Mouse (Mus musculus) R1 (cell line): ENCODE results near the gene Pdzrn3.

Experiments
- DNase-seq: peaks from one replicate; pipeline ENCODE4 v3.0.0-alpha.2; 2018; ENCODE audit warnings: low read depth, low spot score

Gene Pdzrn3

DNA sequence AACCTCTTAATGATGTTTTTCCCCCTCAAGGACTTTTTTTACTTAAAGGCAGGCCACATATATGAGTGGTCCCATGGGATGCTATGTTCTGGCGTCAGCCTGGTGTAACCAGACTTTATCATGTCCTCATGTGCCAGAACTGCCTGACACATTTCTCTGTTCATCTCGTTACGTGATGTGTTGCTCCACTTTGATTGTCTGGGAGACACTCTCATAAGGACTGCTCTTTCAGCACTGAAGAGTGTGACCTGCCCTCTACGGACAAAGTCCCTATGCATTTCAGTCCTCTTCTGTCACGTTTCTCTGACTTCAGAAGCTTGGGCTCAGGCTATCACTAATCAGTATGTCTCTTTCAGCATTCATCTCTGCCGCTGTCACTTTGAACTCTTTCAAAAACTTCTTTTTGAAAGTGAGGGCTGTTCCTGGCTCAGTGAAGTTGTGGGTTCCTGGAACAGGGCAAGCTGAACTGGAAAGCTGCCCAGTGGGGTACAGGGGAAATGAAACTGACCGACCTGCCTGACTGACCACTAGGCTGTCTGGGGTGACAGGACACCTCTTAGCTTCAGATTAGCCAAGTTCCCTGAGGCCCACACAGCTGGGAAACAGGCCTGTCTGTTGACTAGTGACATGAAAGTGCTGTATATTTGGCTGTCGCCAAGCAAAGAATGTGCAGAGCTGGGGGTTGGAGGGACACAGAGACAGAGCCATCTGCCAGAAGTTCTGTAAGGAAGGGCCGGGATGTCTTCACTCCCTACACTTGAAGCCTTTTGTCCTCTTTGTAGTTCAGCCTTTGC lies 10.7 kb downstream of the Pdzrn3 start:
- DNase-seq: no peak

DNA sequence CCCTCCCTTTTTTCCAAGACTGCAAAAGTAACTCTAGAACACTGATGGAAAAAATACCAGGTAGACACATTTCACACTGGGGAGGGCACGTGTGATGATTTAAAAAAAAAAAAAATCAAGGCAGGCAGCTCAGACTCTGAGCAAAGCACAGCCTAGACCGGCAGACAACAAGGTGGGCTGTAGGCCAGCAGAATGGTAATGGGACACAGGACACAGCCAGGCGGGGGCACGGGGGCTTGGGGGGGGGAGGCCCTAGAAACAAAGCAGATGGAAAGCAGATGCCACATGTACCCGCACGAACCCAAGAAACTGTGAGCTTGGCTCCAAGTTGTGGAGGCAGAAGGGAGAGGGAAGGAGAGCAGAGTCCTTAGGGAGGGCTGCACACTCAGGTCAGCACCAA lies 11.9 kb downstream of the Pdzrn3 start:
- DNase-seq: no peak

DNA sequence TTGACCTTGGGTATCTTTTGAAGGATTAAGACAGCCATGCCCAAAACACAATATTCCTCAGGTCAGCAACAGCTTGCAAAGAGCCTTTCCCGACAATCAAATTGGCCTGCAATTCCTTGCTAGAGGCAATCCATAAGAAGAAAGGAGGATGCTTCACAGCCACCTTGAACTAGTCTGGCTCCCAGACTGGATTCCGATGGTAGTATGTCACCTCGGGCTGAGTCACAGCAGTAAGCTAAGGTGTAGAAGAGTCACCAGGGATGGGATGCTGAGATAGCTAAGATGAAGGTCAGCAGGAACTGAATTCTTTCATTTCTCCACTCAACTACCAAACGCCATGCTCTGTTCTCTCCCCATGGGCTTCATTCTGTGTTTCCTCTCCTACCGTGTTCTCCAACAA lies 13.8 kb downstream of the Pdzrn3 start:
- DNase-seq: no peak

DNA sequence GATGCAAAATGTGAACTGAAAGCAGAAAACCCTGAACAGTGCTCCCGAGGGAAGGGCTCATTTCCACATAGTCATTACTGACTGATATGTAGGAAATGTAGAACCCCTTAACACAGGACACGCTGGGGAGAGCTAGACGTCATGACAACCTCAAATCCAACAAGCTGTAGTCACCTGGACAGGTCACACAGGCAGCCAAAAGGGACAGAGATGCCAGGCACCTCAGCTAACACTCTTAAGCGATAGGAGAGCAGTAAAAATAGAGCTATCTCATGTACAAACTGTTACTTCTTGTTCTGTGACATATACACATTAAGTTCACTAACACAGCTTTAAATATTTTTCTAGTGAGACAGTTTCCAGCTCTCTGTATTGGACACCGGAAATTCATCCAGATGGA lies 15.0 kb downstream of the Pdzrn3 start:
- no peak for DNase-seq

DNA sequence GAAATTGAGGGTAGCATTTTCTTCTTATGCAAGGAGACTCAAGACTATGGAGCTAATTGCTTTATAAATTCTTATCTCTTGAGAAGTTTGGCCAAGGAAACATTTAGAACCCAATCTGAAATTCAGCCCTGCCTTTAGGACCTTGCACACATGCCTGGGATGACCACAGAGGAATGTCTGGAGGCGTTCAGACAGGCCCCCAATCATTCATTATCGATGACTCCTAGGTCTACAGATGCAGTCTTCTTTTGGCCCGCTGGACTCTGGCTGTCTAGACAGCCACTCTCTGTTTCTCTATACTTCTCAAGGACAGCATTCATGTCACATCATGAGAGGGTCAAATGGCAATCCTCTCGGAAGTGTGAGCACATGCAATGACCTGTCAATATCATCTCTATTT lies 15.4 kb downstream of the Pdzrn3 start:
- no peak for DNase-seq

DNA sequence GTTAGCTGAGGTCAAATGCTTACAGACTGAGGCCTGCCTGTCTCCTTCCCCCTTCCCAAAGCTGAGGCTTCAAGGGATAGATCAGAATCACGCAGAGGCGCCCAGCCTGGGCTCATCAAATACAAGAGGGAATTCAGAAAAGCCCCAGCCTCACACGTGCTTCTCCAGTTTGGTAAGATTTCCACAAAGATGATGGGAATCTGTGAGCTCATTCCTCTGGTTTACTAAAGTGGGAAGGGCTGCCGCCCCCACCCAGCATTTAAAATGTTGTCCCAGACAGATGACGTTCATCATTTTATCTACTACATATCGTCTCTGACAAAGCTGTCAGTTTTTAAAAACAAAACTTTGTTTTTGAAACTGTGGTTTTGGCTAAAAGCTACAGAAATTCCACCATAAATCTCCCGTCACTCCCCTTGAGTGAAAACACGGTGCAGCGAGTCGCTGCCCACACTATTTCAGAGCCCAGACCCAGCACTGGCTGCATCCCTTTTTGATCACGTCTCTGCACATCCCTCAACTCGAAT lies 17.4 kb downstream of the Pdzrn3 start:
- DNase-seq: no peak

DNA sequence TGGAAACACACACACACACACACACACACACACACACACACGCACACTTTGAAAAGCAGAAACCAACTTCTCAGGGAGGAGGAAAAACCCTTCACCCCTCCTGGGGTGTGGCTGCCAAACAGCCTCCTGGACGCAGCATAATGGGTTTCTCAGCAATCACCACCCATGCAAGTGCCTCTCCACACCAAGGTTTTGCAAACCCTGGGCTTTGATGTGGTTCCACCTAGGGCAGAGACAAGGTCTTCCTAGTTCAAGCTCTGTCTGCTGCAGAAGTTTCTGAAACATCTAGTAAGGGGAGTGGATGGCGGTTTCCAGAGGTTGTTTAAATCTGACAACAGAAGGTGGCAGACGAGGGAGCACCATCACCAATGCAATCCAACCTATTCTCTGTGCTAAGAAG lies 18.1 kb downstream of the Pdzrn3 start:
- no peak for DNase-seq

DNA sequence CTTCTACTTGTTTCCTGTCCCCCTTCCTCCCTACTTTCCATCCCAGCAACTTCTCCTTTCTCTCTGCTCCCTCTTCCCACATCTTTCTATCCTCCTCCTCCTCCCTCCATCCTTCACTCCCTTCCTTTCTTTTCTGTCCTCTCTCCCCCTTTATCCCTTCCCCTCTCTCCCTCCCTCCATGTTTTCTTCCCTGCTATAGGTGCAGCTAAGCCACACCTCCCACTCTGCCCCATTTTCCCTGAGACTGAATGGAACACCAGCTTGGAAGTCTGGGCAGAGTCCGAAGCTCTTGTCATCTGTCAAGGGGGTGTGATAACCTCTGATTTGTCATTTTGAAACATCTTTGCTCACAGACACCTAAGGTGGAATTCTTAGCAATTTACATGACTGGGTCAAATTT lies 22.8 kb downstream of the Pdzrn3 start:
- no peak for DNase-seq

DNA sequence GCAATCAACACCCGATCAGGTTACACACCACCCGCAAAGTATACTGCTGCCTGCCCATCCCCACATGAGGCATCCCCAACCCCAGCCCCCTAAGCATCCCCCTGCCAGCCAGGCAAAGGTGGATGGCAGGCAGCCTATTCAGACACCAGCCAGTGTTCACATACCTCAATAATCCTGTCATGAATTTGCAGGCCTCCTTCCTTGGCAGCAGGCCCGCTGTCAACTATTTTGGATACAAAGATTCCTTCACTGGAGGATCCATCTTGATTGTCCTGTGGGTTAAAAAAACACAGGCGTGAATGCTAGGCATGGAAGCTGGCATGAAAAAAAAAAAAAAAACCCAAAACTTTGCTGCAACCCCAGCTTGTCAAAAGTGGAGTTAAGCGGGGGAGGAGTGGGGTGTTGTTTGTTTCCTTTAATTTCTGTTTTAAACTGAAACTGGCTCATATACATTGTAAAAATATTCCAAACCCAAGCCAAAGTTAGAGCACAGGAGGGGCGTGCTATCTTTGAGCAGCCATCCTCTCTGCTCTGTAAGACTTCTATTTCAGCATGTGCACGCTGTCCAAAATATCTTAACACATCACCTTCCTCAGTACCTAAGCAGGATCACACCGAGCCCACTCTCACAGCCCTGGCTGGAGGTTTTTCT lies 23.3 kb downstream of the Pdzrn3 start:
- DNase-seq: no peak

DNA sequence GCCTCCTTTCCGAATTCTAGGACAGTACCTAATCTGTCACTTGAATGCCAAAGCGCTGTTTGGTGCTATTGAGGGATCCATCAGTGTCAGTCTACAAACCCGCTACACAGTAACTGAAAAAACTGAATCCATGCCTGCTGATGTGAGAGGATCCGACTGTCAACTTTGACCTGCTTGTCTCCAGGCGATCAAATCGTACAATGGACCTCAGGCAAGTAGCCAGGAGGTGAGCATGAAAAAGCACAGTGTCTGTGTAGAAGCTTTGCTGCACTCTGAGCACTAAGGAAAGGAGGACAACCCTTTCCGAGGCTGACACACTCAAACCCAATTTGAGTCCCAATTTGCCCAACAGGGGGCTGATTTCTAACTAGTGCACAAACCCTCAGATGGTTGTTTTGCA lies 24.0 kb downstream of the Pdzrn3 start:
- no peak for DNase-seq

DNA sequence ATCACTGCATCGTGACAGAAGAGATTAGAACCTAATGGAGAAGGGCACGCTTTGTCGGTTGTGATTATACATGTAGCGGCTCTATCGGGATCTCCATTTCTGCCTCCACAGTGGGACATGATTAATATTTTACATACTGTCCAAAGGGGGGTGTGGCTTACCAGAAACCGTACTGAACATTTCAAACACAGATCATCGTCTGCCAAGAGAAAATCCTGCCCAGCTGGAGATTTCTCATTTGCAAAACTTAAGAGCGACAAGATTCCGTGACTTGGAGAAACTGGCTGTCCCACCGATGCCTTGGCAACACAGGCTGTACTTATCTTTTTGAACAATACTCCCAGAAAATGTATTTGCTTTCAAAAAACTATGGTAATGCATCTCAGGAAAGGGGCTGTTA lies 25.1 kb downstream of the Pdzrn3 start:
- no peak for DNase-seq

DNA sequence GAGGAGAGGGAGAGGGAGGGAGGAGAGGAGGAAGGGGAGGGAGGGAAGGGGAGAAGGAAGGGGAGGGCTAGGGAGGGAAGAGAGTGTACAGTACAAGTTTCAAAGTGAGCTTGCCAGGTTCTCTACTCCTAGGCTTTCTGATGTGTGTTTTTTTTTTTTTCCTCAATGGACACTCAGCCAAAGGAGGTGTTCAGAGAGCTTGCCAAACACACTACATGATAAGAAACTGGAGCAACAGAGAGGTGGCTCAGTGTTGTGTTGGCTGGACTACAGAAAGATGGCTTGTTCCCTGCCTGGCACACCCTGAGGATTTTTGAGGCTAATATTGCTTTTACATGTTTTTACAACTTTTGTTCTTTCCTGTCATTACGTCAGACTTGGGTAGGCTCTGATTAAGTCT lies 26.6 kb downstream of the Pdzrn3 start:
- DNase-seq: no peak

DNA sequence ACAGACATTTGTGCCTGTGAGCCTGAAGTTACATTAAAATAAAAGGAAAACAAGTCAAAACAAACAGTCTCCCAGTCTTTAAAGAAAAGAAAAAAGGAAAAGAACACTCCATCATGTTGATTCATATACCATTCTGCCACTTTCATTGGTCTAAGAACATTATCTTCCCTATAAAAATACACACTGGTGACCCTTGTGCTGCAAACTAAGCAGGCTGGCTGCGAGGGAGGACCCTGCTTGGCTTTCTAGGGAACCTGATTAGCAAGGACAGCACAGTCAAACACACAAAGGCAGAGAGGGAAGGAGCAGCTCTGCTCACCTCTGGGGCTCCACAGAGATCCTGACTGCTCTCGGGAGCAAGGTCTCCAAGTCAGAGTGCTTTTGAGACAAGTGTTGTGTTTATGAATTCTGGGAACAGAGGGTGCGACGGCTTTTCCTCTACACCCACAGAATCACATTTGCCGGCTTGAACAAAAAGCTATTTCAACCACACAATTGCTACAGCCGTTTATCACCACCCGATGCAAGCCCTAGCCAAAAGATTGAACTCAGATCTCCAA lies 27.2 kb downstream of the Pdzrn3 start:
- no peak for DNase-seq

DNA sequence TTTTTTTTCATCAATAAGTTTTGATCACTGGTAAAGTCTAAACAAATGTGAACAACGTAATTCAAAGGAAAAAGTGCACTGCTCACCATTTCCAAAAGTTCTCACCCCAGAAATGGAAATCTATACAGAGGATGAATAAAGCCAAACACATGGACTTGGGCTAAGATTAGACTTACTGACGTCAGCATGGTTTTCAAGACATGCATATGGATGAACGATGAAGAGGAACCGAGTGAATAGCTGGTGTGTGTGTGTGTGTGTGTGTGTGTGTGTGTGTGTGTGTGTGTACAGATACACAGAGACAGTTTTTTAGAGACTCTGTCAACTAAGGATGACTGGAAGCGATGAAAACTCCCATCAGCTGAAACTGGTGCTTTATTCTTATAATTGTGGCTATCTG lies 29.2 kb downstream of the Pdzrn3 start:
- no peak for DNase-seq

DNA sequence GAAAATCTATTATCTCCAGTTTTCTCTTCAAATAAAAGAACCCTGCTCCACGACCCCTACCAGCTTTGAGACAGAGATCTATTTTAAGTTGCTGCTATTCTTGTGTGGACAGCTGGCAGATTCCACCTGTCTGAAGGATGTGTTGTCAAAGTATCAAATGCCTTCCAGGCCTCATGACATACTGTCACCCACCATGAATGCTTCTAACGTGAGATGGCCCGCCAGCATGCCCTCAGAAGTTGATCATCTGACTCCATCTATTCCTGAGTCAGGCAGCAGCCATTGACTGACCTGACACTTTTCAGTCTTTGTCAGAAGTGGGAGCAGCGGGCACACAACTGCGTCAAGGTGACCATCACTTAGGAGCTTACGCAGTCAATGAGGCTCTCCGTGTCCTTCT lies 37.6 kb downstream of the Pdzrn3 start:
- no peak for DNase-seq

DNA sequence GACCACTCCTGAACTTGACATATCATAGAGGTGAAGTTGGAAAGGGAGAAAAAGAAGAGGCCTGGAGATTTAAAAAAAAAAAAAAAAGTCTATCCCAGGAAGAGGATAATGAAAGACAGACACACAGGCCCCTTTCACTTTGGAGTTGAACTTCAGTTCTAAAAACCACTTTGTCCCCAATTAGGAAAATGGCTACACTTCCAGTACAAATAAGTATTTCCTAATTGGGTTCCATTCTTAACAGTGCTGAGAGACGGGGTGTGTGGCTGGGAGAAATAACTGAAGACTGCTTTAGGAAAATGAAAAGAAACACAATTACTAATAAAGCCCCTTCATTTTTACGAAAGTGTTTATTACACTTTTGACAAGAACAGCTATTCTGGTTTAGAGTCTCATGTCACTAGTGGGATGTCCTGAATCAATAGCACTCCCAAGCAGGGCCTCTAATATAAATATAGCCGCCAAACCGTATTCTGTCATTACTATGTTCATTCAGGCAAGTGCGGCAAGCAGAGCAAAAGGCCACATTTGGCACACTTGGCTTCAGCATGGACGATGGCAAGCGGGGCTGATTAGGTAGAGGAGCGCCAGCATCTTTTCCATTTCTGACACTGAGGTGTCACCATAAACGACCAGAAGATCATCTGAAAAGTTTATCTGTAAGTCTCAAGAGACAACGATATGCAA lies 39.7 kb downstream of the Pdzrn3 start:
- DNase-seq: no peak

DNA sequence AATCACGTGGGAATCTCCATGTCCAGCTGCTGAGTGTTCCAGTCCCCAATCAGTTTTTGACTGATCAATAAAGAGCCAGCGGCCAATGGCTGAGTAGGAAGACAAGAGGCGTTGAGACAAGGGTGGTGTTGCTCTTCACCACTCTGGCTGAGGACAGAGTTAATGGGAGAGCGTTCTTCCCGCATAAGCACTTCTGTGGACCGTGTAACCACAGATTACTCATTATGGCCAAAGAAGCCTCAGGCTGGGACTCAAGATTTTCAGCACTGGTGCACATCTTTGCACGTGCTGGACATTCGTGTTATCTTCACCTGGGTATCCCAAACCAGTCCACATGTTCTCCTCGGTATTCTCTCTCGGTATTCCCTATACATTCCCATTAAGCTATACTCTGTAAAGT lies 41.0 kb downstream of the Pdzrn3 start:
- DNase-seq: no peak

DNA sequence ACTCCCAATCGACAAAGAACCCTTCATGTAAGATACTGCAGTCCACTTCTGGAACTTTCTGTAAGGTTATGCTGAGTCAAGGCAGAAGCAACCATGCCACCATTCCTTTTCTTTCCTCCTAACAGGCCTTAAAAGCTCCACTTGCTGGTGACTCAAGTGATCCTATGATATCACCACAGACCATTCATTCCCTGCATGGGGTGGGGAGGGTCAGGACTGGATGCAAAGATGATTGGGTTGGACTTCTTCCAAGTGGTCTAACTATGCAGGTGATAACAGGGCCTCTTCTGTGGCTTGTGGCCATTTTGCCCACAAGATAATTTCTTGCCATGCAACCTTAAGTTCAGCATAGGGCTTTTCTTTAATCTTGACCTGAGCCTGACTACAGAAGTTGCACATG lies 42.0 kb downstream of the Pdzrn3 start:
- DNase-seq: no peak

DNA sequence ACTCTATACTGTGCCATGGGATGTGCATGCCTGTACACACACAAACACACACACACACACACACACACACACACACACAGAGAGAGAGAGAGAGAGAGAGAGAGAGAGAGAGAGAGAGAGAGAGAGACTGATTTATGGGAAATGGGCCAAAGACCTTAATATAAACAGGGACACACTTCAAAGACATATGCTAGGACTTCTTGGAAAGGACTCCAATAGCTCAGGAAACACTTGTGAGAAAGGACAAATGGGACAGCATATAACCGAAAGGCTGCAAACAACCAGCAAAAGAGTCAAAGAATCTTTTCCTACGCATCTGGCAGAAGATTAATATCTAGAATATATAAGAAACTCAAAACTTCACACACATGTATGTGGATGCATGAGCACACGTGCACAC lies 43.2 kb downstream of the Pdzrn3 start:
- DNase-seq: no peak

DNA sequence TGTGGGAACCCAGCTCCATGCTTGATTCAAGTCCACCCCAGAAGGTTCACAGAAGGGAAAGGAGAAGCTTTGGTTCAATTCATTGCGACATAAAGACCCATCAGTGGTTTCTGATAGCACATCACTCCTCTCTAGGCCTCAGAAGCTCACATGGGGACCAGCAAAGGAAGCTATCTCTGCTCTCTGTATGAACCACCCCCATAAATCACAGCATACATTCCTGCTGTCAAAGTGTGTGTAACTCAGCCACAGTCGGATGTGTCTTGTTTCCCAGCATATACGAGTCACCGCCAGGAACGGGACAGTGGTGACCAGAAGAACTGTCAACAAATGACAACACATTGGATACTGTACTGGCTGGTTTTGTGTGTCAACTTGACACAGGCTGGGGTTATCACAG lies 47.3 kb downstream of the Pdzrn3 start:
- no peak for DNase-seq

DNA sequence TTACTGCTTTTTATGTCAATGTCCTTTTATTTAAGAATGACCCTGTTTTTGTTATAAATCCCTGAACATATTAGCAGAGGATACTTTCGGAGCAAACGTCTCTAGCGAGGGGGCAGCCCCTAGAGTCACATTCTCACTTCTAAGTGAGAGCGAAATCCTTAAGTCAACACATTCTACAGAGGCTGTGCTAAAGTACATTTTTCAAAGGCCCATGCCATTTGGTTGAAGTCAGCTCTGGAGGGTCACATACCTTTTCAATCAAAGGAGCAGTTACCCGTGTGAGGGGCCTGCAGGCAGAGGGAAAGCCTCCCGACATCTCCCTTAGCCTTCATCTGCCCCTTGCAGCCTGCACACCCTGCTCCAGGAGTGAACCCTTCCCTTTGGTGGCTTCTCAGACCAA lies 48.2 kb downstream of the Pdzrn3 start:
- no peak for DNase-seq

DNA sequence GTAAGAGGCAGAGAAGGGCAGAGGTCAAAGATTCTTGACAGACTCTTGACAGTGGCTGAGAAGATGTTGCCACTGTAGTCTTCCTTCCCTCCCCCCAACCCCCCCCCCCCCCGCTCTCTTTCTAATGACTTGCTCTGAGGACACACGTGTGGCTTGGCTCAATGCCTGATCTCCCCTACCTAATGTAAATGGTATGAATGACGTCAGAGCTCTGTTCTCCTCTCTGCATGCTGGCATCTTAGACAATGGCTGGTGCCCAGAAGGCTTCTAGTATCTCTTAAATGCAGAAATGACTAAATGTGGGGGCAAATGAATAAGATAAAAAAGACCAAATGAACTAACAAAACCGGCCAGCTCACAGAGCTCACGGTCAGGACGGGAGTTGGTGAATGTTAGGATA lies 49.2 kb downstream of the Pdzrn3 start:
- no peak for DNase-seq
